Mouse (Mus musculus) left cerebral cortex, adult 9 months (tissue): ENCODE results near the gene As3mt.

Experiments used
- DNase-seq, 2 experiments: peaks; one replicate each; pipeline ENCODE4 v3.0.0; 2022; ENCODE audit warnings: low spot score in 2 of 2

Gene As3mt

GRCm38 (mm10) chr19:46784502-46784901, 77.2 kb downstream of the As3mt start:
- DNase-seq: no peak

DNA sequence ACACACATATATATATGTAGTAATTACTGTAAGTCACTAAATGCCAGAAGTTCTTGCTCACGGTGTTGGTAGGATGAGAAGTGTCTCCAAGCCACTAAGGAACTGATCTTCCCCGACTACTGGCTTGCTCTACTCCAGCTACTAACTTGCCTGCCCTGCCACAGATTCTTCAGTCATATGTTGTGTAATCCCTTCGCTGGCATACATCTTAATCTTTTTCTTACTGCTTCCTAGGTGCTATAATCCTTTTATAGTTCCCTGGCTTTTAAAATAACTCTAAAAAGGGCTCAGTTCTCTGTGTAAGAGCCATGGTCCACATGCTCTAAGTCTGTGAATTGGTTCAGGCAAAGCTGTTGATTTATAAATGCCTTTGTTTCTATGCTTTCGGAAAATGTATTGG, 78.4 kb downstream of the As3mt start:
- DNase-seq: peak in 1 of 2 experiments; percentile 12

DNA sequence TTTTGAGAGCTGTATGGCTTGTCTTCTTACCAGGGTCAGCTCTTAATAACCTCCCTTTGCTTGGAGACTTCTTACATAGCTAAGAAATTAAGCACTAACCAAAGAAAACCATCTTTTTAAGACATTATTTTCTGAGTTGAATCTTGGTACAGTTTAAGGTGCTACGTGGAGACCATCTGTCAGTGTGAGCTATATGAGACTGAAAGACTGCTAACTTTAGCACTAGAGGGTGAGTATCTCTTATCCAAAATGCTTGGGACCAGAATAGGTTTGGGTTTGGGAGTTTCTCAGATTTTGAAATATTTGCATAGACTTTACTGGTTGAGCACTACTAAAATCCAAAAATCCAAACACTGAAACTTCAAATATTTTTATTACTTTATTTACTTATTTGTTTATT, 82.5 kb downstream of the As3mt start:
- no peak for DNase-seq
